Mouse (Mus musculus) megakaryocyte, embryonic 14.5 days (primary cell): ENCODE measurements around the gene Cntn4.

Source experiments
- FLI1 ChIP-seq: IDR thresholded peaks from 2 replicates; pipeline ENCODE4 v1.6.1; 2012; ENCODE audit warnings: low read length, inconsistent platforms, mixed read lengths
- GATA1 ChIP-seq: IDR thresholded peaks from 3 replicates; pipeline ENCODE4 v1.6.1; 2012; ENCODE audit warnings: mixed read lengths, low read length, inconsistent platforms, borderline replicate concordance

DNA sequence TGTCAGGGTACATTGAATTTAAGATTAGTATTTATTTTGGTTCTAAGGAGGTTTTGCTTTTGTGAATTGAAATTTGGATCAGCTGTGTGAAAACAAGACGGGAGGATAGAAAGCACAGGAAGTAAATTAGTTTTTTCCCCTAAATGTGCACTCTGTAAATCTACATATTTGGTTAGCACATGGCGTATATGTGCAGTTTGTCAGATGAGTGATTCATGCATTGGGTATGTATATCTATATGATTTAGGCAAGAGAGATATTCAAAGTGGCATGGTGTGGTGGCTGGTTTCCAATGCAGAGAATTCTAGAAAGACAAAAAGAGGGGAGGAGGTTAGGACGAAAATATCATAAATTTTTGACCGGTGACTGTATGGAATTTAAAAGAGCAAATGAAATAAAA lies 591.3 kb downstream of the Cntn4 start:
- TF ChIP-seq GATA1 (no peak), FLI1 (no peak)
